Mouse (Mus musculus) mature B cell (primary cell): Measurements from ENCODE around the gene Arpc3.

Source experiments
- in situ Hi-C: fragments of 300-500 bp; cut with MboI; formaldehyde crosslinking; loops from 2 replicates; pipeline ENCODE4 v1.14.3; 2019

Gene Arpc3

GRCm38 (mm10) chr5:122391786-122392180 is at the start of gene Arpc3:
TSS of gene Arpc3 (plus strand) at chr5:122391878.
- in situ Hi-C loops: no loop called here

- in situ Hi-C loops: no loop called here
These were observed 48.8 kb upstream of the Arpc3 start for GRCm38 (mm10) chr5:122342874-122343273.

- in situ Hi-C loops: no loop called here
These were observed 47.9 kb upstream of the Arpc3 start for GRCm38 (mm10) chr5:122343768-122344167.

- in situ Hi-C loops: no loop called here
These were observed 47.4 kb upstream of the Arpc3 start for GRCm38 (mm10) chr5:122344260-122344659.

GRCm38 (mm10) chr5:122345777-122346176 is 45.9 kb upstream of the Arpc3 start:
- in situ Hi-C loops: no loop called here

- in situ Hi-C loops: no loop called here
These were observed 37.7 kb upstream of the Arpc3 start, which contains the start of the genes Rad9b and Vps29 for GRCm38 (mm10) chr5:122353807-122354491. TSS of gene Rad9b (minus strand) at chr5:122354233. TSS of gene Vps29 (plus strand) at chr5:122354369.

GRCm38 (mm10) chr5:122354492-122355067 is 37.1 kb upstream of the Arpc3 start:
- in situ Hi-C loops: no loop called here

GRCm38 (mm10) chr5:122371591-122372191 is 20.0 kb upstream of the Arpc3 start, which contains the start of gene Gpn3:
TSS of gene Gpn3 (plus strand) at chr5:122371876.
- in situ Hi-C loops: no loop called here

- in situ Hi-C loops: no loop called here
These were observed 19.4 kb upstream of the Arpc3 start, which contains the start of gene Fam216a for GRCm38 (mm10) chr5:122372192-122372769. TSS of gene Fam216a (minus strand) at chr5:122372364.

GRCm38 (mm10) chr5:122372878-122373277 is 18.8 kb upstream of the Arpc3 start:
- in situ Hi-C loops: no loop called here

- in situ Hi-C loops: no loop called here
These were observed 14.4 kb upstream of the Arpc3 start for GRCm38 (mm10) chr5:122377101-122377833.

- in situ Hi-C loops: no loop called here
These were observed 13.5 kb upstream of the Arpc3 start for GRCm38 (mm10) chr5:122378171-122378570.

- in situ Hi-C loops: no loop called here
These were observed 12.1 kb upstream of the Arpc3 start for GRCm38 (mm10) chr5:122379374-122380155.

GRCm38 (mm10) chr5:122390006-122390405 is 1.7 kb upstream of the Arpc3 start:
- in situ Hi-C loops: no loop called here

GRCm38 (mm10) chr5:122390671-122391070 is 1.0 kb upstream of the Arpc3 start:
- in situ Hi-C loops: no loop called here

GRCm38 (mm10) chr5:122391178-122391785 is 396 bp upstream of the Arpc3 start:
- in situ Hi-C loops: no loop called here

GRCm38 (mm10) chr5:122392227-122393004 is 738 bp downstream of the Arpc3 start:
- in situ Hi-C loops: no loop called here

- in situ Hi-C loops: no loop called here
These were observed 2.2 kb downstream of the Arpc3 start for GRCm38 (mm10) chr5:122393887-122394286.

GRCm38 (mm10) chr5:122396791-122397190 is 5.1 kb downstream of the Arpc3 start:
- in situ Hi-C loops: no loop called here

- in situ Hi-C loops: no loop called here
These were observed 5.8 kb downstream of the Arpc3 start for GRCm38 (mm10) chr5:122397495-122397894.
